Mouse (Mus musculus): ENCODE measurements around the gene Carf.
"Not testable (repeated sequence)": the region's sequence is repeated elsewhere in the genome, so short reads cannot be mapped to it uniquely, and the experiment has no call there.

The Carf gene

DNA sequence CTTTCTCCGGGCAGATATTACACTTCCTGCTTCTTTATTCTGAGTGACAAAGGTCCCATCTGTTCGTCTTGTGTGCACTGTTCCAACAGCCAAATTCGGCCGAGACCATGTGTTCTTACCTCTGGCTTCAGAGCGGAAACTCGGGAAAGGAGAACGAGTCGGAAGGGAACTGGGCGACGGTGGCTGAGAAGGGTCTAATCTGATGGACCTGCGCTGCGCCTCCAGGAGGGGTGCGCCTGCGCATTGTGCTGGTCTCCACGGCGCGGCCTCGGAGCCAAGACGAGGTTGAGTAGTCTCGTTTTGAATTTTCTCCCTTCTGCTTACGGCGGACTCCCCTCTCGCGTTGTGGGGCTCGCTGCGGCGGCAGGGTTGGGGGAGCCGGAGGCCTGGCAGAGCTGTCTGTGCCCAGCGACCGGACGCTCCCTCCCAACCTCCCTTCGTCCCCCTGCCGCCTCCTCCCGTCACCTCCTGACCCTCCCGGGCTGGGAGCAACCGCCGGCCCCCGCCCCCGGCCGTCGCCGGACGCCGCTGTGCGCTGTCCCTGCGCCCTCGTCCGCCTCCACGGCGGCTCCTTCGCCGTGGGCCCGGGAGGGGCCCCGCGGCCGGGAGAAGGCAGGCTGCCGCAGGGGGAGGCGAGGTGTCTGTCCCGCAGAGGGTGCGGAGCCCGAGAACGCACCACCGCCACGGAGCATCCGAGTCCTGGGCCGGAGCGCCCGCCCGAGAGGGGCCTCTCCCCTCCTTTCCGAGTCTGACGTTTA, at the start of gene Carf, which contains the start of gene Wdr12:
Carf (plus strand) TSS at position 224 of the 758 bp plus-strand sequence.
Wdr12 (minus strand) TSS at position 622 of the 758 bp plus-strand sequence.
- peak; percentile 94 to 95 for DNase-seq

DNA sequence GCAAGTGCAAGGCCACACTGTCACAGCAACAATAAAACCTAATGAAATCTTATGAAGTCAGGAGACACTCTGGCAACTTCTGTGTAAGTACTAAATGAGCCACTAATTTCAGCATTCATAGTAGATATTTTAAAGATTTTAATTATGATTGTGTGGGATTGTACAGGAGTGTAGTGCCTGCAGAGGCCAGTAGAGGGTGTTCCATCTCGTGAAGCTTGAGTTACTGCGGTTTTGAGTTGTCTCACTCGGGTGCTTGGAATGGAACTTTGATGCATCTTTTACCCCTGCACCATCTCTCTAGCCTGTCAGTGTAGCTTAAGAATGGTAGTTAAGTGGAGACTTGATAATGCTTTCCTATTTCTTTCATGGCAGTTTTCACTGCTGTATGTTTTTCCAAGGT, 43.4 kb upstream of the Carf start:
- no peak for DNase-seq

DNA sequence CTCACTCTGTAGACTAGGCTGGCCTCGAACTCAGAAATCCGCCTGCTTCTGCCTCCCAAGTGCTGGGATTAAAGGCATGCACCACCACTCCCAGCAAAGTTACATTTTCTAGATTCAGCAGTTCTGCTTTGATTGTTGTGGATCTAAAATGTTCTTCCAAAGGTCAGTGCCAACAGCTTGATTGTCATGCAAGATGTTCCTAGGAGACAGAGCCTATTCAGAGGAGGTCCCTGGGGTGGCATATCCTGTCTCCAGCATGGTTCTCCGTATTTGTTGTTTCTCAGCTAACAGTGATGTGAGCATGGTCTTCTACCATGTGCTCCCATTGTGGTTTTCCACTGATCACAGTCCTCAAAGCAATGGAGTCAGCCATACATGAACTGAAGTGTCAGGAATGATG, 41.7 kb upstream of the Carf start:
- no peak for DNase-seq

DNA sequence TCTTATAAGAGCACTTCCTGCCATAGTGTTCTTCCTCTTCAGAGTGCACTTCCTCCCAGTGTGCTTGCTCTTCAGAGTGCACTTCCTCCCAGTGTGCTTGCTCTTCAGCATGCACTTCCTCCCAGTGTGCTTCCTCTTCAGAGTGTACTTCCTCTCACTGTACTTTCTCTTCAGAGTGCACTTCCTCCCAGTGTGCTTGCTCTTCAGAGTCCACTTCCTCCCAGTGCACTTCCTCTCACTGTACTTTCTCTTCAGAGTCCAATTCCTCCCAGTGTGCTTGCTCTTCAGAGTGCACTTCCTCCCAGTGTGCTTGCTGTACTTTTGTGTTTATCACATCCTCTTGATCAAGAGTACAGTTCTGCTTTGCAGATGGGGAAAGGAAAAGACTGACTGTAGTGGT, 27.3 kb upstream of the Carf start:
- peak in 1 of 2 experiments; percentile 31 for DNase-seq

DNA sequence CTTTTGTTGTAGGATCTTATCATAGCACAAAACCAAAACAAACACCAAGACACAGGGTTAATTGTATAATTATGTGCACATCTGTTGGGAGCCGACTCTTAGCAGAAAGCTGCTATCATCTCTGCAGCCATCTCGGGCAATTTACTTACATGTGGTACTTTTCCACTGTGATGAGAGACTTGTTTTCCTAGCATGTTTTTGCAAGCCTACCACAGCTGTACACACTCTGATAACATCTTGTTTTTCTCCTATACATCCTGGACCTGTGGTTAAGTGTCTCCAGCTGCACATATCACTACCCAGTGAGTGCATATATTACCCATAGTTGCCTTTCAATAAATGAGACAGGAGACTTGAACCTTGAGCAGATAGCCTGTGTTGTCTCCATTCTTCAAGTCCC, 23.1 kb upstream of the Carf start:
- DNase-seq: peak in 1 of 2 experiments; percentile 50

DNA sequence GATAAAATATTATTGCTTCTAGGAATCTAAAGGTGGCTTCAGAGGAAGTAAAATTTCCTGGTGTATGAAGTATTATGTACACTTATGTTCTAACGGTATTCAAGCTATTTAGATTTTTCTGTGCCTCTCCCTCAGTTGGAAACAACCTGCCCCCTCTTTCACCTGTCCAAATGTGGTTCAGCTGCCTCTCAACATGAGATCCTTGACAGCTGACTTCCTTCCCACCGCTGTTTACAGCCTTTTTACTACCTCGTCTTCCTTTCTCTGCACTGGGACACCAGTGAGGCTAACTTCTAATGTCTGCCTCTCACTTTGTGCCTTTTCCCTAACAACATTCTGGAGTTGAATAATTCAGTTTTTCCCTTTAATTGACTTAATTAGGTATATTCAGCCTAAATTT, 22.5 kb upstream of the Carf start:
- DNase-seq: peak in 1 of 2 experiments; percentile 24

DNA sequence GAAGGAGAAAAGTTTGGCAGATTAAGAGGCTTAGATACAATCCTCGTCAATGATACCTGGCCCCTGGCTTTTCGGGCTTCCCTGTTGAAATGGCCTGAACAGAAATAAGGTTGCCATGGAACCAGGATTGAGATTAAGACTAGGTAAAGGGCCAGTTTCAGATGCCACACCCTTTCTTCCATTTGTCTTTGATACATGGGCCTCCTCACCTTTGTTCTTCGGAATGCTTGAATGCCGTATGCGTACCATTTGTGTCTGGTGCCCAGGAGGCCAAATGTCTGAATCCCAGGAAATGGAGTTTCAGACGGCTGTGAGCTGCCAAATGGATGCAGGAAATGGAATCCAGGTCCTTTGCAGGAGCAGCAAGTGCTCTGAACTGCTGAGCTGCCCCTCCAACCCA, 21.6 kb upstream of the Carf start:
- no peak for DNase-seq

DNA sequence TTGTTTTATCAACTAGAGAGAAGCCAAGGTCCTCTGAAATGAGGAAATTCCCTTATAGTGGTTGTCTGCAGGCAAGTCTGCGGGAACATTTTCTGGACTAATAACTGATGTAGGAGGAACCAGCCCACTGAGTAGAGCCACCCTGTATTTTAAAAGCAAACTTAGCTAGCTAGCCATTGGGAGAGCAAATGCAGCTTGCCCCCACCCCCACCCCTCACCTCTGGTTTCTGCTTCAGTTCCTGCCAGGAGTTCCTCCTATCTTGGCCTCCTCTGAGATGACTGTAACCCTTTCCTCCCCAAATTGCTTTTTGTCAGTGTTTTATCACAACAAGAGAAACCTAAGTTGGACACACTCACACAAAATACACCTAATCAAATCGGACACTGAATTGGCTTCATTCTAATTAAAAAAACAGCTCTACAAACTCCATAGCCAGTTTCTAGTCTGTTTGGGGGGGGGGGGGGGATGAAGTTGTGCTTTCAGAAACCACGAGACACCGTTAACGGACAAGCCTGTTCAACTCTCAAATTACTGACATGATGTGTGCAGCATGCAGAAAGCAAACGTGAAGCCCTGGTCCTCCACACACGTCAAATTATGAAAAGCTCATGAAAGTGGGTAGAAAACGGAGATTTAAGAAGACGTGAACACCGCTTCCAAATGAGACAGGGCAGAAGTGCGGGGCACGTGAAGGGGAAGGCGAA, 1.3 kb upstream of the Carf start:
- DNase-seq: no peak

DNA sequence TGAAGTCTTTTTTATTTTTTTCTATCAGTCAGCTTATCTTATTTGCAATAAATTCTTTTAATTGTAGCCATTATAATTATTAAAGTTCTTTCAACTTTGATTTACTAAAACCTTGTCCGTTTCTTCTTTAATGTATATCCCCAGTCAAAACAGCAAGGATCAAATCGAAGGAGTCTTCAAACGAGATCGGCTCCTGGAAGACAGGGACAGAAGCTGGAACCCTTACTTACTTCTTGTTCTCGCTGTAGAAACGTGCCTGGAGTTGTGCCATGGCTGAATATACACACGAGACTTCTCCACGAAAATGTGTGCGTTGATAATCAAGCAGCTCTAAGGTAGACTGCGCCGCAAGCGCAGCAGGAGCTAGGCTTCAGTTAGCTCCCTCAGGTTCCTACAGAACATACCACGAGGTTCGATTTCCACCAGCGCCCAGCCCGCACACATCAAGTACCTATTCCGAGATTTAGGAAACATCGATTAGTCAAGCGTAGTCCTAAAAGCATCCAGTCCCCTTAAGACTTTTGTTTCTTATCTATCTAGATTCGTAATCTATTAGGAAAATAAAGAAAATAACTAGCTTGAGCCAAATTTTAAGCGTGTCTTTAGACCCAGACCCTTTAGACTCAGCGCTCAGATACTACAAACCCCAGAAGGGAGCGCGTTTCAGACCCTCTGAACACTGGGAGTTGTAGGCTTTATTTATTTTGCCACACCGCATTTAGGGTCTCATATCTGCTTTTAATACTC, 597 bp upstream of the Carf start:
- DNase-seq: peak; percentile 24 to 54

DNA sequence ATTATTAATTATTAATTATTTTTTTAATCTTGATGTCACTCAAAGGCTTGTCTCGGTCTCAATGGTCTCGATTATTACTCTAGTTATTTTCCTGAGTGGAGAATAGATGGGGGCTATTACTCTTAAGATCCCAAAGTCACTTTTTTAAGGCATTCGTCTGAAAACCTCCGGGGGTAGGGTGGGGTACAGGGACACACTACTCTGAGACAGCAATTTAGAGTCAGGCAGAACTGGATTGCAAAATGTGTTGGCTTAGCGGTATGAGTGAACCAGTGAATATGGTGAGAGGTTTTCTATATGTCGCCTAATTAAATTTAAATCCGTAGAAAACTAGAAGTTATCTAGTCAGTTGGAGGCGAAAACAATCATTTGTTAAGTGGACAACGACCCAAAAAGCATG, 792 bp downstream of the Carf start:
- DNase-seq: no peak

DNA sequence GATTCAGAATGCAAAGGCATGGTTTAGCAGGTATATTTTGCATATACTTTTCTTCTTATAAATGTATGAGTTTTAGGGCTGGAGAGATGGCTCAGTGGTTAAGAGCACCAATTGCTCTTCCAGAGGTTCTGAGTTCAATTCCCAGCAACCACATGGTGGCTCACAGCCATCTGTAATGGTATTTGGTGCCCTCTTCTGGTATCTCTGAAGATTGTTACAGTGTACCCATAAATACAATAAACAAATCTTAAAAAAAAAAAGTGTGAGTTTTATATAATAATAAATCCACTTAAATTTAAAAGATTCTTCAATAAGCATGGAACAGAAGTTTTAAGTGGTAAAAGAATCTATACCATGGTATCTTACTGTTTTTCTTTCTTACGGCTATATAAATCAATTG, 6.5 kb downstream of the Carf start:
- DNase-seq: no peak

DNA sequence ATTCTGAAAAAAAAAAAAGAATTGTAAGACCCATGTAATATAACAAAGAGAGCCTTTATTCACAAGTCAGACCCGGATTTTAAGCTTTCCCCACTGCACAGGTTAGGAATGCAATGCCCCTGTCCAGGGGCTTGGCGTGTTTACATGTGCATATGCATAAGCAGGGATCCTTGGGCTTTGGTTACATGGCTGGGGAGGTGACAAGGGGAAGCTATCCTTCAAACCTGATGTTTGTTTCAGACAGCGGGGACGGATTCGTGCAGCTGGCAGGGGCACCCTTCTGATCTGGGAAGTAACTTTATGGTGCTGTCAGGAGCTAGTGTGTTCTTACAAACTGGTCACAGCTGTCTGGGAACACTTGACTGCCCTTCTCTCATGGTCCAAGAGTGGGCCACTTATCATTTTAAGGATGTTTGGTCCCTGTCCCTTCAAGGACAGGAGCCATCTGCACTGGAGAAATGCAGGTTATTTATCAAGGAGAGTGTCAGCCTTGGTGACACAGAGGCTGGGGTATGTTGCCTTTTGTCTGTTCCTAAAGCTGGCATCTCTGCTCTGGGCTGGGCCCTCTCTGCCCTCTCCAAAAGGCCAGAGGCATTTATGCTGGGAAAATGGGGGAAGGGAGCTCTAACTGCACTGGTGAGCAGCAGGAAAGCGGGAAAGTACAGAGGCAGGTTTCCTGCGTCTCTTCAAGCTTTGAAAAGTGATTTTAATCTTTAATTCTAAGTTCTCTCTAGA, 19.8 kb downstream of the Carf start:
- DNase-seq: no peak

DNA sequence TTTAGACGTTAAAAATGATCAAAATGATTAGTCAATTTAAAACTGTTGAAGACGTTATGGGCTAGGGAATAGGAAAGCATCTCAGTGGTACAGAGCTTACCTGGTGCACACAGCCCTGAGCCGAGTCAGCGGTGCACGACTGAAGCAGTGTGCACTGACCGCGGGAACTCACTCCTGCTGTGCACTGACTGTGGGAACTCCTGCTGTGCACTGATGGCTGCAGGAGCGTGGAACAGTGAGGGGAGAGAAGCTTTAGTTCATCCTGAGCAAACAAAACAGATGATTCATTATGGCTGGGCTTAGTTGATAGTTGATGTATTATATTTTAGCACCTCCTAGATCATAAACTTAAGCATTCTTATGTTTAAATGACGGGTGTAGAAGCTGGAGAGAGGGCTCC, 39.3 kb downstream of the Carf start:
- DNase-seq: no peak

DNA sequence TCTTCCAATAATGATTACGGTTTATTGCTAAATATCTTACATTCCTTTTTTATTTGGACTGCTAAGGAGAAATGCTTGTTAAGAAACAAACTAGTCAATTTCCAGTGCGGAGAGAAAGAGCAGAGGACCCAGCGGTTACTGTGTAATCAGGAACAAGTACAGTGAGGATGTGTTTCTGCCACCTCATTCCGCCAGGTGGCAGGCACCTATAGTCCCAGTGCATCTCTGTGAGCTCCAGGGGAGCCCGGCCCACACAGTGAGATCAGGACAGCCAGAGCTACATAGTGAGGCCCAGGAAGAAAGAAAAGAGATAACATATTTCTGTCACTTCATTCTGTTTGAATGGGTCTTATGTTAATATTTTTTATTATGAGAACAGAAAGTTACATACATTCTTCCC, 54.7 kb downstream of the Carf start:
- DNase-seq: no peak

DNA sequence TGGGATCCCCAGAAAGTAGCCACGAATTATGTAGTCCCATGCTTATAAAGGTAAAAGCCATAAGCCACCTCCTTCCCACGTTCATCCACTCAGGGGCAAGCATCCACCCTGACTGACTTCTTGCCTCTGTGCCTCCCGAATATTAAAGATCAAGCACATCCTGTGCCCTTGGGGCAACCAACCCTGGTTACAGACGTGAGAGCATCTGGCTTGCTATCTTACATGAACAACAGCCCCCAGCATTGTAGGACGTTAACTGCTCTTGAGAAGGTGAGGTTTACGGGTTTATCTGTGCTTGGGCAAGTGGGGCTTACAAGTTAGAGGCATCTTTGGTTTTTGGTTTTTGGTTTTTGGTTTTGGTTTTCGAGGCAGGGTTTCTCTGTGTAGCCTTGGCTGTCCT, 58.6 kb downstream of the Carf start:
- no peak for DNase-seq

DNA sequence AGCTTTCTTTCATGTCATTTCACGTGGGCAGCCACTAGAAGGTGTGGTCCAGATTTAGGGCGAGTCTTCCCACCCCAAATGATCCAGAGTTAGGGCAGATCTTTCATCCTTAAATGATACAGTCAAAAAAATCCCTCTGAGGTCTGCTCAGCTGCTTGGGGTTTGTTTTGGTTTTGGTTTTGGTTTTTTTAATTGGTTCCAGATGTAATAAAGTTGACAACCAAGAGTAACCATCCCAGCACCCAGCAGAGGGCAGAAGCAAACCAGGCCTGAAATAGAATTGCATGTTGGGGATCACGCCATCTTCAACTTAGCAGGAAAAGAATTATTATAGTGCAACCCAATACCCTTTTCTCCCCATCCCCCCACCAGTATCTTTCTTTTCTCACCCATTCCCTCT, 60.4 kb downstream of the Carf start:
- DNase-seq: peak in 1 of 2 experiments; percentile 18

DNA sequence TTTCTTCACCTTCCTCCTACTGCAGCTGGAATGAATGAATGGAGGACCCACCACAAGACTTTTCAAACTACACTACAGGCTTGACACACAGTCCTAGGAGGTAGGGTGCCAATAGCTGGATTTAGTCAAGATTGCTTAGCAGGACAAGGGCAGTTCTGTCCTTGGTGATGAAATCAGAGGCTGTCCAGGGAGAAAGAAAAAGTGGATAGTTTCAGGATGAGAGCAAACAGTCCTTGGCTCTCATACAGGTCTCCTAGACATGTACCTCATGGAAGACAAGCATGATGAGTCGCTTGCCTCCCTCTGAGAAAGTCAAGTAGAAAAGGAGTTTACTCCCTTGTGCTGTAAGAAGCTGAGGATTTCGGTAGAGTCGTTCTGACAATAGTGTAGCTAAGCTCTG, 65.6 kb downstream of the Carf start:
- no peak for DNase-seq

DNA sequence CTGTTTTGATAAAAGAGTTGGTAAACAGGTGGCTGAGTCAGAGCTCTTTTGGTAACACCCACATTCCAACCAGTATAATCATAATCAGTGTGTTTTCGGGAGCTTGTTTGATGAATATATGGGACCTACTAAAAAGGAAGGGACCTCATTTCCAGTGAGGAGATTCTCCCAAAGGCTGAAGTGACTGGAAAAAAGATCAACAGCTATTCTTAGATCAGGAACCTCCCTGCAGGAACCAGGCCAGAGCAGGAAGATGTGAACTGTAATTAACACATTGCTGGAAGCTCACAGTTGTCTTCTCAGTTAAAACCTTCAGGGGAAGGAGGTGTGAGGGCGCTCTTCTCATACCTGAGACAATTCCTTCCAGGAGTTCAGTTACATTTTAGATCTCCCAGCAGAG, 71.6 kb downstream of the Carf start:
- no peak for DNase-seq

DNA sequence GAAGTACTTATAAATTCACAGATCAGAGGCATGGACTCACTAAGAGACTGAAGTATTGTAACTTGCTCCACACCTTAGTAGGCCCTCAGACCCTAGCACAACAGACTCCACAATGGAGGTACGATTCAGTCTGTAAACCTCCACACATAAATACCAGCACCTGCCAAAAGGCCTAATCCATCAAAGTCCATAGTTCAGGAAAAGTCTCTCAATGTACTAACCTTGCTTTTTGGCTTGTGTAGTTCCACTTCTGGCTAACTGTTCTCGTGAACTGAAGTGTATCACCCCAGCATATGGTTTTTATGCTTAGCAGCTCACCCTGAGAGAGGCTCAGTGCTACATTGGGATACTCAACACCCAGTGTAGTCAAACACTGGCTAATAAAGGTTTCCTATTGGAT, 72.2 kb downstream of the Carf start:
- DNase-seq: no peak

DNA sequence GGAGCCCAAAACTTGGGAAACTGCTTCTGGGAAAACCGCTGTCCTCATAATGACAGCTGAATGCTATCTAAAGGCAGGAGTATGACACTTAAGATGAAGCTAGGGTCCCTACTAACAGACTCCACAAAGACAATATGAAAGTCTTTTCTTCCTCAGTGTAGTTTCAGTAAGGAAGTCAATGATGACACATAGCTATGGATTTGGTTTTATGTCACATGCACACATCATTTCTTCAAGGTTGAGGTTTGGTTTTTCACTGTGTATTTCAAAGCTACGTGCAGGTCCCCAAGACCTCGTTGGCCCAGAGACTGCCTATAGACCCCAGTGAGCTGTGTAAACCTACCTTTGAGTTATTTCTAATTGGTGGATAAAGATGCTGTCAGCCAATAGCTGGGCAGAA, 75.1 kb downstream of the Carf start:
- no peak for DNase-seq

DNA sequence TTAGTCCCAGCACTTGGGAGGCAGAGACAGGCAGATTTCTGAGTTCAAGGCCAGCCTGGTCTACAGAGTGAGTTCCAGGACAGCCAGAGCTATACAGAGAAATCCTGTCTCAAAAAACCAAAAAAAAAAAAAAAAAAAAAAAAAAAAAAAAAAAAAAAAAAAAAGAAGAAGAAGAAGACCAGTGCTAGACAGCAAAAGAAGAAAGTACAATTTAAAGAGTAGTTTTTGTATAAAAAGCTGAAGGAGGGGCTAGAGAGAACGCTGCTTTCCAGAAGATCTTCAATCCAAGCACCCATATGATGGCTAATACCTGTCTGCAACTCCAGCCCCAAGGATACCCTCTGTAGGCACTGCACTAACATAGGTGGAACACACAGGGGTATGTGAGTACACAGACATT, 79.8 kb downstream of the Carf start:
- DNase-seq: not testable (repeated sequence)

DNA sequence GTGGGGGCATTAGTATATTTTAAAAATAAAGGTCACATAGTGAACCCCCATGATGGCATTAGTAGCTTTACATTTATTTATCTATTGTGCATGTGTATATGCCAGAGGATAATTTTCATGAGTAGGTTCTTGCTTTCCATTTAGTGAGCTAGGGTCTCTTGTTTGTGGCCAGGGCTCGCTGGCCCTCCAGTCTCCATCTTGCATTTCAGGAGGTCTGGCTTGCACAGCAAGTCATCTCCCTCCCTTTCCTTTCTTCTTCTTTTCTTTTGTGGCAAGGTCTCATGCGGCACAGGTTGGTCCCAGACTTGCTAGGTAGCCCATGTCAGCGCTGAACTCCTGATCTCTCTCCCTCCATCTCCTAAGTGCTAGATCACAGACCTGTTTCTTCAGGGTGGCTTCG, 81.3 kb downstream of the Carf start:
- no peak for DNase-seq
